Mouse (Mus musculus): Measurements from ENCODE around the gene Ankrd49. TPM values are rescaled to one million over a fixed set of nuclear protein-coding genes. Genes with fewer than 3 reads are reported as not detected.

Gene Ankrd49
- polyA plus RNA-seq, 1 experiment: 26.9 TPM

- Histone ChIP-seq H3K36me3 (ENCODE audit: control insufficient read depth, insufficient read depth, low read length, poor library complexity, severe bottlenecking) (peaks cover 56% of the 10 kb centered on the region), H3K4me1 (ENCODE audit: control insufficient read depth, insufficient read depth, low read length) (no peaks in the 10 kb centered on the region), H3K27ac (ENCODE audit: insufficient read depth, low read length) (no peak overlapping the region), H3K9ac (ENCODE audit: low read depth, poor library complexity, severe bottlenecking) (no peak overlapping the region), H3K4me3 (ENCODE audit: low read depth, low read length) (no peak overlapping the region), H3K9me3 (replicated peaks; ENCODE audit: control insufficient read depth, insufficient read depth, low read length, poor library complexity, severe bottlenecking) (no peaks in the 10 kb centered on the region), H3K27me3 (ENCODE audit: control insufficient read depth, insufficient read depth, low read length, poor library complexity, severe bottlenecking) (no peaks in the 10 kb centered on the region)
- TF ChIP-seq CTCF (IDR thresholded peaks at IDR 0.05; ENCODE audit: low read depth, low read length) (no peak), POLR2A (IDR thresholded peaks at IDR 0.05; ENCODE audit: insufficient read depth, low read length) (no peak), EP300 (IDR thresholded peaks at IDR 0.05; ENCODE audit: insufficient read depth, low read depth, low read length) (no peak)
These were observed 22.1 kb upstream of the Ankrd49 start for GRCm38 (mm10) chr9:14806786-14807185.

- Histone ChIP-seq H3K36me3 (ENCODE audit: control insufficient read depth, insufficient read depth, low read length, poor library complexity, severe bottlenecking) (peaks cover 55% of the 10 kb centered on the region), H3K27me3 (ENCODE audit: control insufficient read depth, insufficient read depth, low read length, poor library complexity, severe bottlenecking) (no peaks in the 10 kb centered on the region), H3K9me3 (replicated peaks; ENCODE audit: control insufficient read depth, insufficient read depth, low read length, poor library complexity, severe bottlenecking) (no peaks in the 10 kb centered on the region), H3K27ac (ENCODE audit: insufficient read depth, low read length) (no peak overlapping the region), H3K4me3 (ENCODE audit: low read depth, low read length) (no peak overlapping the region), H3K4me1 (ENCODE audit: control insufficient read depth, insufficient read depth, low read length) (no peaks in the 10 kb centered on the region), H3K9ac (ENCODE audit: low read depth, poor library complexity, severe bottlenecking) (no peak overlapping the region)
- no peak for TF ChIP-seq POLR2A (IDR thresholded peaks at IDR 0.05; ENCODE audit: insufficient read depth, low read length)
- TF ChIP-seq EP300 (IDR thresholded peaks at IDR 0.05; ENCODE audit: insufficient read depth, low read depth, low read length): no peak
- no peak for TF ChIP-seq CTCF (IDR thresholded peaks at IDR 0.05; ENCODE audit: low read depth, low read length)
These were observed 21.1 kb upstream of the Ankrd49 start for GRCm38 (mm10) chr9:14805714-14806113.

GRCm38 (mm10) chr9:14787356-14787755 is 2.7 kb upstream of the Ankrd49 start:
- TF ChIP-seq POLR2A (IDR thresholded peaks at IDR 0.05; ENCODE audit: insufficient read depth, low read length) (no peak), CTCF (IDR thresholded peaks at IDR 0.05; ENCODE audit: low read depth, low read length) (no peak), EP300 (IDR thresholded peaks at IDR 0.05; ENCODE audit: insufficient read depth, low read depth, low read length) (no peak)
- Histone ChIP-seq H3K27ac (ENCODE audit: insufficient read depth, low read length) (no peak overlapping the region), H3K4me3 (ENCODE audit: low read depth, low read length) (no peak overlapping the region), H3K4me1 (ENCODE audit: control insufficient read depth, insufficient read depth, low read length) (no peaks in the 10 kb centered on the region), H3K27me3 (ENCODE audit: control insufficient read depth, insufficient read depth, low read length, poor library complexity, severe bottlenecking) (no peaks in the 10 kb centered on the region), H3K9me3 (replicated peaks; ENCODE audit: control insufficient read depth, insufficient read depth, low read length, poor library complexity, severe bottlenecking) (no peaks in the 10 kb centered on the region), H3K9ac (ENCODE audit: low read depth, poor library complexity, severe bottlenecking) (no peak overlapping the region), H3K36me3 (ENCODE audit: control insufficient read depth, insufficient read depth, low read length, poor library complexity, severe bottlenecking) (peaks cover 37% of the 10 kb centered on the region)

GRCm38 (mm10) chr9:14778341-14778740 is 6.3 kb downstream of the Ankrd49 start:
- Histone ChIP-seq H3K36me3 (ENCODE audit: control insufficient read depth, insufficient read depth, low read length, poor library complexity, severe bottlenecking) (peaks cover 20% of the 10 kb centered on the region), H3K4me1 (ENCODE audit: control insufficient read depth, insufficient read depth, low read length) (peaks cover 2% of the 10 kb centered on the region), H3K9ac (ENCODE audit: low read depth, poor library complexity, severe bottlenecking) (no peak overlapping the region), H3K27me3 (ENCODE audit: control insufficient read depth, insufficient read depth, low read length, poor library complexity, severe bottlenecking) (no peaks in the 10 kb centered on the region), H3K27ac (ENCODE audit: insufficient read depth, low read length) (no peak overlapping the region), H3K4me3 (ENCODE audit: low read depth, low read length) (no peak overlapping the region), H3K9me3 (replicated peaks; ENCODE audit: control insufficient read depth, insufficient read depth, low read length, poor library complexity, severe bottlenecking) (no peaks in the 10 kb centered on the region)
- TF ChIP-seq EP300 (IDR thresholded peaks at IDR 0.05; ENCODE audit: insufficient read depth, low read depth, low read length): peak; percentile 58; the same call in 1 of the 2 replicates
- TF ChIP-seq CTCF (IDR thresholded peaks at IDR 0.05; ENCODE audit: low read depth, low read length): no peak

GRCm38 (mm10) chr9:14773813-14774212 is 10.8 kb downstream of the Ankrd49 start:
- Histone ChIP-seq H3K27ac (ENCODE audit: insufficient read depth, low read length) (no peak overlapping the region), H3K36me3 (ENCODE audit: control insufficient read depth, insufficient read depth, low read length, poor library complexity, severe bottlenecking) (no peaks in the 10 kb centered on the region), H3K4me1 (ENCODE audit: control insufficient read depth, insufficient read depth, low read length) (peaks cover 2% of the 10 kb centered on the region), H3K4me3 (ENCODE audit: low read depth, low read length) (no peak overlapping the region), H3K9ac (ENCODE audit: low read depth, poor library complexity, severe bottlenecking) (no peak overlapping the region), H3K9me3 (replicated peaks; ENCODE audit: control insufficient read depth, insufficient read depth, low read length, poor library complexity, severe bottlenecking) (no peaks in the 10 kb centered on the region), H3K27me3 (ENCODE audit: control insufficient read depth, insufficient read depth, low read length, poor library complexity, severe bottlenecking) (no peaks in the 10 kb centered on the region)
- TF ChIP-seq EP300 (IDR thresholded peaks at IDR 0.05; ENCODE audit: insufficient read depth, low read depth, low read length) (no peak), CTCF (IDR thresholded peaks at IDR 0.05; ENCODE audit: low read depth, low read length) (no peak), POLR2A (IDR thresholded peaks at IDR 0.05; ENCODE audit: insufficient read depth, low read length) (no peak)

GRCm38 (mm10) chr9:14772074-14772473 is 12.6 kb downstream of the Ankrd49 start:
- TF ChIP-seq POLR2A (IDR thresholded peaks at IDR 0.05; ENCODE audit: insufficient read depth, low read length) (no peak), EP300 (IDR thresholded peaks at IDR 0.05; ENCODE audit: insufficient read depth, low read depth, low read length) (no peak), CTCF (IDR thresholded peaks at IDR 0.05; ENCODE audit: low read depth, low read length) (no peak)
- H3K27ac ChIP-seq (ENCODE audit: insufficient read depth, low read length): no peak overlapping the region
- H3K9me3 ChIP-seq (replicated peaks; ENCODE audit: control insufficient read depth, insufficient read depth, low read length, poor library complexity, severe bottlenecking): no peaks in the 10 kb centered on the region
- no peaks in the 10 kb centered on the region for H3K36me3 ChIP-seq (ENCODE audit: control insufficient read depth, insufficient read depth, low read length, poor library complexity, severe bottlenecking)
- no peak overlapping the region for H3K9ac ChIP-seq (ENCODE audit: low read depth, poor library complexity, severe bottlenecking)
- H3K27me3 ChIP-seq (ENCODE audit: control insufficient read depth, insufficient read depth, low read length, poor library complexity, severe bottlenecking): no peaks in the 10 kb centered on the region
- no peak overlapping the region for H3K4me3 ChIP-seq (ENCODE audit: low read depth, low read length)
- no peaks in the 10 kb centered on the region for H3K4me1 ChIP-seq (ENCODE audit: control insufficient read depth, insufficient read depth, low read length)

Measured in ES-Bruce4 (cell line).